Mouse (Mus musculus) brain, embryonic 14.5 days (tissue): ENCODE measurements around the gene Porcn.

ENCODE experiments used
- CTCF ChIP-seq: fragments of 200-500 bp; IDR thresholded peaks from 2 replicates; pipeline ENCODE4 v1.5.1; 2012; ENCODE audit warnings: inconsistent platforms, mild to moderate bottlenecking, moderate library complexity, borderline replicate concordance; ENCODE audit not compliant: insufficient read depth, insufficient read length; ENCODE audit errors: extremely low read depth
- POLR2A ChIP-seq: fragments of 200-500 bp; IDR thresholded peaks from 2 replicates; pipeline ENCODE4 v1.6.1; 2012; ENCODE audit warnings: mild to moderate bottlenecking, inconsistent platforms, borderline replicate concordance; ENCODE audit not compliant: poor library complexity, insufficient read depth, insufficient read length, severe bottlenecking; ENCODE audit errors: extremely low read depth

DNA sequence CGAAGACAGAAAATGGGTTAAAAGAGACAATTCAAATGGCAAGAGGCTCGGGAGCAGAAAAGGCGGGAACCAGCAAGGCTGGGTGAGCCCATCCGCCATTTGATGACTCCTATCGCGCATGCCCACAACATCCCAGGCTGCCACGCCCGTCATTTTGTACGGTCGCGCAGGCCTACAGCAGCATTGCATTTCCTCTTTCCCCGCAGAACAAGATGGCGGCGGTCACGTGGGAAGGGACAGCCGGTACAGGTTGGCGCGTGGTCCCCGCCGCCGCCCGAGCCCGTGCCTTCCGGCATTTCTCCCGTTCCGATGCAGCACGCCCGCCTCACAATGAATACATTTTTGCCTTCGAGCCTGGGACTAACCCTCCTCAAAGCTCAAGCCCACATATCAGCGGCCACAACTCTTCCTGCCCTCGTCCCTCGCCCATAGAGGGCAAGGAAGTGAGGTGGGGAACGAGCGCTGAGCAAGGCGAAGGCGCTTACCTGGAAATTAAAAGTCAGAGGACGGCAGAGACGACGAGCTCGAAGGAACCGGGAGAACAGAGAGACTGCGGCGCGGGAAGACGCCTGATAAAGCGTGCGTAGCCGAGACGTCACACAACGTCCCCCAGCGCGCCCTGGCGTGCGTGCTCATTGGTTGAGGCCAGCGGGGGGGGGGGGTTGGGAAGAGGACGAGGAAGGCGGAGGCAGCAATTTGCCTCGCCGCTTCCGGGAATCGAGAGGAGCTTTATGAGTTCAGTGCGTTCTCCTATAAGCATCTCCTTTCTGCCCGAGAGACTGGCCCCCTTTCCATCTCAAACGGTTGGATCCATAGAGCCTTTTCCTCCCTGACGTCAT, 61.0 kb downstream of the Porcn start, which contains the start of gene Rbm3:
- TF ChIP-seq POLR2A (peak; percentile 31; the same call in 1 of the 2 replicates), CTCF (no peak)
